Mouse (Mus musculus): Measurements from ENCODE around the gene Gm28363.
"Not testable (repeated sequence)": the region's sequence is repeated elsewhere in the genome, so short reads cannot be mapped to it uniquely, and the experiment has no call there.

The Gm28363 gene

DNA sequence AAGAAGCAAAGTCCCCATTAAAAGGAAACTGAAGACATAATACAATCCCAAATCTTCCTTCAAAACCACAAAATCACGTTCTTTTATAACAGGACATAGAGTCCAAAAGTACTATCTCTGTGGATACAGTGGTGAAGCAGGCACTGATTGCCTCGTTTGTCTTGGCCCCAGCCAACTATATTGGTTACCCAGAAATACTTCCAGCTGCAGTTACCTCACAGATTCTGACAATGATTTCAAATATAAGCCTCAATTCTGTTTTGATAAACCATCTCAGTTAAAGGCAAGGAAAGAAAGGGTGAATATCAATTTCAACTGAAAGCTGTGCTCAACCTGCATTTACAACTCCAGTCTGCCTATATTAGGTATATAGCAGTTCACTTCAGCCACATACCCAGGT is at the start of gene Gm28363:
Gene Gm28363, plus strand, starts transcription at position 301 of the 400 bp plus-strand sequence.
- in situ Hi-C loops (cut with MboI): not testable (repeated sequence)

DNA sequence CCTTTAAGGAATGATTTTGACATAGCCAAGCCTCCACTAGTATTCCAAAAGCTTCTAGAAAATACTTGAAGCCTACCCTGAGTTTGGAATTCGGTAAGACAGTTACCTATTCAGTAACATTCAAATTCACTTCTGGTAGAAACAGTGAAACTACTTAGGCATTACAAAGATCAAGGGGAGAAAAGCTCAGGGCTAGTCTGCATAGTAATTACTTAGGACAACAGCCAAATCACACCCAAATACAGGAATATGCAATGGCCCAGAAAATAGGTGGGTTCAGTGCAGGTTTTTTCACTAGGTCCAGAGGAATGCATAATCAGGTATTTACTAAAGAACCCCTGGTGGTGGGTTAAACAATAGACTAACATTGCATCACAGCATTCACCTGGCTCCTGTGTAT is 46.7 kb upstream of the Gm28363 start:
- in situ Hi-C loops (cut with MboI): not testable (repeated sequence)

Data from mature B cell (primary cell).